Mouse (Mus musculus) cortical plate, adult 2 months (tissue): Measurements from ENCODE around the gene Ngfr.

ENCODE experiments used
- CTCF ChIP-seq: fragments of 200-500 bp; IDR thresholded peaks from 2 replicates; pipeline ENCODE4 v1.5.1; 2011; ENCODE audit warnings: mild to moderate bottlenecking, control low read depth, low read length; ENCODE audit not compliant: insufficient read depth; ENCODE audit errors: extremely low read depth
- POLR2A ChIP-seq: fragments of 200-500 bp; IDR thresholded peaks from 2 replicates; pipeline ENCODE4 v1.6.1; 2011; ENCODE audit warnings: mild to moderate bottlenecking, low read length, control low read depth; ENCODE audit not compliant: insufficient read depth; ENCODE audit errors: extremely low read depth

DNA sequence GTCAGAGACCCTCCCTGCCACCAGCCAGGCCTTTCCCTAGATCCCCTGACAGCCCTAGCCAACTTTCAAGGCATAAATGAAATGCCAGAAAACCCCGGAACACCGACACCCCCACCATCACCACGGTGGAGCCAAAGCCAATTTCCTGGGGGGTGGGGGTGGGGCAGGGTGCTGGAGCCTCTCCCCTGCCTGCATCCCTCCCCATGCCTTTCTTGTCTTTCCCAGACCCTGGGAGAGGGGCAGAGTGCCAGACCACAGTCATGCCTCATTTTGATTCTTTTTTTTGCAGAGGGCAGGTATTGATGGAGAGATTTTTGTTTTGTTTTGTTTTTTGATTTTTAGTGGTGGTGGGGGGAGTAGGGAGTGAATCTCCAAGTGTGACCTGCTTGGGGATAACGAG, 23.7 kb upstream of the Ngfr start:
- no peak for TF ChIP-seq POLR2A
- no peak for TF ChIP-seq CTCF
